Mouse (Mus musculus): ENCODE results near the gene Wbp2. TPM values are rescaled to one million over a fixed set of nuclear protein-coding genes. Genes with fewer than 3 reads are reported as not detected.

The Wbp2 gene
- polyA plus RNA-seq, 1 experiment, result 156 TPM

GRCm38 (mm10) chr11:116042372-116043138 is 44.2 kb downstream of the Wbp2 start:
- peak overlapping the region; percentile 1 for H3K4me2 ChIP-seq (ENCODE audit: low read depth)
- TF ChIP-seq MYOG (IDR thresholded peaks at IDR 0.05; ENCODE audit: control insufficient read depth in 1 of 3, insufficient read depth in 1 of 3, insufficient read length in 2 of 3, low read depth in 2 of 3), result peak in 1 of 3 experiments; percentile 51
- no peak for TF ChIP-seq POLR2A (IDR thresholded peaks at IDR 0.05; ENCODE audit: insufficient read length, low read depth)
- no peak for TF ChIP-seq USF1 (IDR thresholded peaks at IDR 0.05; ENCODE audit: low read depth)
- no peak for TF ChIP-seq POLR2AphosphoS2 (IDR thresholded peaks at IDR 0.05; ENCODE audit: insufficient read length, low read depth)
- peak in 2 of 3 experiments; percentile 51 to 67 for TF ChIP-seq MYOD1 (IDR thresholded peaks at IDR 0.05; ENCODE audit: control insufficient read depth in 1 of 3, insufficient read length in 2 of 3, low read depth in 2 of 3)
- no peak for TF ChIP-seq SRF (IDR thresholded peaks at IDR 0.05; ENCODE audit: control insufficient read depth, insufficient read length, low read depth)
- no peak for TF ChIP-seq MAX (IDR thresholded peaks at IDR 0.05; ENCODE audit: low read depth)
- TF ChIP-seq E2F4 (IDR thresholded peaks at IDR 0.05; ENCODE audit: insufficient read depth), result no peak
- TF ChIP-seq CEBPB (IDR thresholded peaks at IDR 0.05; ENCODE audit: insufficient read depth, poor library complexity, severe bottlenecking), result no peak
- no peak for TF ChIP-seq TCF3 (IDR thresholded peaks at IDR 0.05; ENCODE audit: insufficient read length, low read depth)
- TF ChIP-seq TCF12 (IDR thresholded peaks at IDR 0.05; ENCODE audit: insufficient read depth, poor library complexity, severe bottlenecking), result no peak
- H3K79me2 ChIP-seq (ENCODE audit: control insufficient read depth, insufficient read depth), result peaks cover 81% of the 10 kb centered on the region
- no peak overlapping the region for H3K4me3 ChIP-seq
- no peak overlapping the region for H3ac ChIP-seq (ENCODE audit: control insufficient read depth, insufficient read length)
- no peaks in the 10 kb centered on the region for H3K27me3 ChIP-seq (ENCODE audit: control insufficient read depth, insufficient read depth, insufficient read length)
- peaks cover 14% of the 10 kb centered on the region for H3K36me3 ChIP-seq (ENCODE audit: control insufficient read depth, insufficient read depth)

- Histone ChIP-seq H3ac (ENCODE audit: control insufficient read depth, insufficient read length) (no peak overlapping the region), H3K79me2 (ENCODE audit: control insufficient read depth, insufficient read depth) (peaks cover 84% of the 10 kb centered on the region), H3K4me2 (ENCODE audit: low read depth) (no peak overlapping the region), H3K4me3 (no peak overlapping the region), H3K27me3 (ENCODE audit: control insufficient read depth, insufficient read depth, insufficient read length) (no peaks in the 10 kb centered on the region), H3K36me3 (ENCODE audit: control insufficient read depth, insufficient read depth) (peaks cover 11% of the 10 kb centered on the region)
- TF ChIP-seq SRF (IDR thresholded peaks at IDR 0.05; ENCODE audit: control insufficient read depth, insufficient read length, low read depth) (no peak), CEBPB (IDR thresholded peaks at IDR 0.05; ENCODE audit: insufficient read depth, poor library complexity, severe bottlenecking) (no peak), MYOD1 (IDR thresholded peaks at IDR 0.05; ENCODE audit: control insufficient read depth in 1 of 3, insufficient read length in 2 of 3, low read depth in 2 of 3) (no peak), TCF12 (IDR thresholded peaks at IDR 0.05; ENCODE audit: insufficient read depth, poor library complexity, severe bottlenecking) (no peak), POLR2AphosphoS2 (IDR thresholded peaks at IDR 0.05; ENCODE audit: insufficient read length, low read depth) (no peak), REST (IDR thresholded peaks at IDR 0.05; ENCODE audit: insufficient read depth, insufficient read length) (no peak), TCF3 (IDR thresholded peaks at IDR 0.05; ENCODE audit: insufficient read length, low read depth) (no peak), MAX (IDR thresholded peaks at IDR 0.05; ENCODE audit: low read depth) (no peak), USF1 (IDR thresholded peaks at IDR 0.05; ENCODE audit: low read depth) (no peak), POLR2A (IDR thresholded peaks at IDR 0.05; ENCODE audit: insufficient read length, low read depth) (no peak), E2F4 (IDR thresholded peaks at IDR 0.05; ENCODE audit: insufficient read depth) (no peak)
These were observed 45.0 kb downstream of the Wbp2 start for GRCm38 (mm10) chr11:116041833-116042232.

- peaks cover 11% of the 10 kb centered on the region for H3K36me3 ChIP-seq (ENCODE audit: control insufficient read depth, insufficient read depth)
- H3K4me3 ChIP-seq, result no peak overlapping the region
- peaks cover 89% of the 10 kb centered on the region for H3K79me2 ChIP-seq (ENCODE audit: control insufficient read depth, insufficient read depth)
- H3K27me3 ChIP-seq (ENCODE audit: control insufficient read depth, insufficient read depth, insufficient read length), result no peaks in the 10 kb centered on the region
- TF ChIP-seq E2F4 (IDR thresholded peaks at IDR 0.05; ENCODE audit: insufficient read depth) (no peak), POLR2AphosphoS2 (IDR thresholded peaks at IDR 0.05; ENCODE audit: insufficient read length, low read depth) (no peak), POLR2A (IDR thresholded peaks at IDR 0.05; ENCODE audit: insufficient read length, low read depth) (no peak), REST (IDR thresholded peaks at IDR 0.05; ENCODE audit: insufficient read depth, insufficient read length) (no peak), TCF12 (IDR thresholded peaks at IDR 0.05; ENCODE audit: insufficient read depth, poor library complexity, severe bottlenecking) (no peak), MAX (IDR thresholded peaks at IDR 0.05; ENCODE audit: low read depth) (no peak), MYOD1 (IDR thresholded peaks at IDR 0.05; ENCODE audit: control insufficient read depth in 1 of 3, insufficient read length in 2 of 3, low read depth in 2 of 3) (no peak), TCF3 (IDR thresholded peaks at IDR 0.05; ENCODE audit: insufficient read length, low read depth) (no peak), MYOG (IDR thresholded peaks at IDR 0.05; ENCODE audit: control insufficient read depth in 1 of 3, insufficient read depth in 1 of 3, insufficient read length in 2 of 3, low read depth in 2 of 3) (no peak), USF1 (IDR thresholded peaks at IDR 0.05; ENCODE audit: low read depth) (no peak), CEBPB (IDR thresholded peaks at IDR 0.05; ENCODE audit: insufficient read depth, poor library complexity, severe bottlenecking) (no peak), SRF (IDR thresholded peaks at IDR 0.05; ENCODE audit: control insufficient read depth, insufficient read length, low read depth) (no peak)
- no peak overlapping the region for H3ac ChIP-seq (ENCODE audit: control insufficient read depth, insufficient read length)
- H3K4me2 ChIP-seq (ENCODE audit: low read depth), result no peak overlapping the region
These were observed 46.2 kb downstream of the Wbp2 start for GRCm38 (mm10) chr11:116040593-116040992.

GRCm38 (mm10) chr11:116037826-116038225 is 49.0 kb downstream of the Wbp2 start:
- Histone ChIP-seq H3K36me3 (ENCODE audit: control insufficient read depth, insufficient read depth) (peaks cover 11% of the 10 kb centered on the region), H3K27me3 (ENCODE audit: control insufficient read depth, insufficient read depth, insufficient read length) (no peaks in the 10 kb centered on the region), H3K4me2 (ENCODE audit: low read depth) (no peak overlapping the region), H3ac (ENCODE audit: control insufficient read depth, insufficient read length) (no peak overlapping the region), H3K79me2 (ENCODE audit: control insufficient read depth, insufficient read depth) (peaks cover 89% of the 10 kb centered on the region), H3K4me3 (no peak overlapping the region)
- TF ChIP-seq USF1 (IDR thresholded peaks at IDR 0.05; ENCODE audit: low read depth), result no peak
- no peak for TF ChIP-seq POLR2AphosphoS2 (IDR thresholded peaks at IDR 0.05; ENCODE audit: insufficient read length, low read depth)
- no peak for TF ChIP-seq MYOD1 (IDR thresholded peaks at IDR 0.05; ENCODE audit: control insufficient read depth in 1 of 3, insufficient read length in 2 of 3, low read depth in 2 of 3)
- no peak for TF ChIP-seq MAX (IDR thresholded peaks at IDR 0.05; ENCODE audit: low read depth)
- TF ChIP-seq POLR2A (IDR thresholded peaks at IDR 0.05; ENCODE audit: insufficient read length, low read depth), result no peak
- TF ChIP-seq TCF12 (IDR thresholded peaks at IDR 0.05; ENCODE audit: insufficient read depth, poor library complexity, severe bottlenecking), result no peak
- no peak for TF ChIP-seq MYOG (IDR thresholded peaks at IDR 0.05; ENCODE audit: control insufficient read depth in 1 of 3, insufficient read depth in 1 of 3, insufficient read length in 2 of 3, low read depth in 2 of 3)
- no peak for TF ChIP-seq E2F4 (IDR thresholded peaks at IDR 0.05; ENCODE audit: insufficient read depth)
- TF ChIP-seq REST (IDR thresholded peaks at IDR 0.05; ENCODE audit: insufficient read depth, insufficient read length), result no peak
- TF ChIP-seq SRF (IDR thresholded peaks at IDR 0.05; ENCODE audit: control insufficient read depth, insufficient read length, low read depth), result no peak
- no peak for TF ChIP-seq CEBPB (IDR thresholded peaks at IDR 0.05; ENCODE audit: insufficient read depth, poor library complexity, severe bottlenecking)

Data from myocyte (in vitro differentiated cells).